Mouse (Mus musculus) liver, embryonic 14.5 days (tissue): ENCODE measurements around the gene Eps8. TPM values are rescaled to one million over a fixed set of nuclear protein-coding genes. Genes with fewer than 3 reads are reported as not detected.
"Not testable (repeated sequence)": the region's sequence is repeated elsewhere in the genome, so short reads cannot be mapped to it uniquely, and the experiment has no call there.

ENCODE experiments used
- ATAC-seq: fragments of 200-750 bp; cut with Nextera tagmentation; 2 replicates; pipeline ENCODE4 v1.8.0; 2017; ENCODE audit warnings: moderate number of reproducible peaks, mild to moderate bottlenecking, moderate library complexity; ENCODE audit not compliant: insufficient read depth
- DNase-seq, 3 experiments: peaks; one replicate each; pipeline ENCODE4 v3.0.0-alpha.2; 2012 to 2013; ENCODE audit warnings: low read depth in 3 of 3, low spot score in 3 of 3
- H3K27ac ChIP-seq: fragments of 300-500 bp; sonication (generic); 2 replicates; pipeline ENCODE4 v1.5.1; 2014; ENCODE audit warnings: moderate library complexity, mild to moderate bottlenecking, control low read depth, inconsistent platforms
- H3K27me3 ChIP-seq: fragments of 300-500 bp; sonication (generic); 2 replicates; pipeline ENCODE4 v1.6.1; 2014; ENCODE audit warnings: mild to moderate bottlenecking, low read length, moderate library complexity; ENCODE audit not compliant: control insufficient read depth, insufficient read depth
- H3K36me3 ChIP-seq: fragments of 300-500 bp; sonication (generic); replicated peaks from 2 replicates; pipeline ENCODE4 v1.6.1; 2014; ENCODE audit warnings: low read depth; ENCODE audit not compliant: control insufficient read depth, insufficient read depth
- H3K4me1 ChIP-seq, 2 experiments: fragments of 200-500 bp in 1 of 2; fragments of 300-500 bp in 1 of 2; sonication (generic) in 1 of 2; replicated peaks; 2 replicates each; pipeline ENCODE4 v1.6.1; 2012 to 2014; ENCODE audit warnings: antibody characterized with exemption in 1 of 2, inconsistent platforms in 1 of 2, low read length in 1 of 2; ENCODE audit not compliant: control insufficient read depth in 2 of 2, insufficient read depth in 2 of 2
- H3K4me2 ChIP-seq: fragments of 300-500 bp; sonication (generic); 2 replicates; pipeline ENCODE4 v1.6.1; 2014; ENCODE audit warnings: low read depth, mild to moderate bottlenecking, control low read depth, moderate library complexity
- H3K4me3 ChIP-seq, 2 experiments: fragments of 200-500 bp in 1 of 2; fragments of 300-500 bp in 1 of 2; sonication (generic) in 1 of 2; 2 replicates each; pipeline ENCODE4 v1.5.1; 2012 to 2014; ENCODE audit warnings: low read depth in 2 of 2, low read length in 2 of 2, mild to moderate bottlenecking in 2 of 2, control low read depth in 1 of 2, inconsistent platforms in 1 of 2, moderate library complexity in 1 of 2; ENCODE audit not compliant: insufficient read depth in 1 of 2
- H3K9ac ChIP-seq: fragments of 300-500 bp; sonication (generic); replicated peaks from 2 replicates; pipeline ENCODE4 v1.6.1; 2014; ENCODE audit warnings: mild to moderate bottlenecking, control low read depth, moderate library complexity
- H3K9me3 ChIP-seq: fragments of 300-500 bp; sonication (generic); 2 replicates; pipeline ENCODE4 v1.6.1; 2016; ENCODE audit warnings: low read length, mixed read lengths; ENCODE audit not compliant: control insufficient read depth
- CTCF ChIP-seq: IDR thresholded peaks from 2 replicates; pipeline ENCODE4 v1.5.1; 2016; ENCODE audit warnings: antibody characterized with exemption, low read depth, control low read depth
- EP300 ChIP-seq: IDR thresholded peaks from 2 replicates; pipeline ENCODE4 v1.6.1; 2016; ENCODE audit warnings: antibody characterized with exemption, low read depth
- WGBS: fragments of 180-500 bp; shearing (Covaris S2); extraction: QIAGEN DNeasy Blood & Tissue Kit; methylation state at CpG from one replicate; pipeline ENCODE4 v1.1.7; 2014; ENCODE audit not compliant: insufficient replicate concordance; 5-methylcytosine and 5-hydroxymethylcytosine counted together
- polyA plus RNA-seq, 2 experiments: library from polyadenylated mRNA; depleted of rRNA in 1 of 2; stranded (reverse) in 1 of 2; unstranded in 1 of 2; fragments of >200 nt; fragmentation: Nextera tagmentation in 1 of 2; extraction: Ambion mirVana in 1 of 2; gene quantifications; 2 replicates each; pipeline versions ENCODE4 v1.2.1 to v1.2.3; 2012 to 2014

Eps8 gene
- polyA plus RNA-seq, 2 experiments = 0.42 to 1.4 TPM

DNA sequence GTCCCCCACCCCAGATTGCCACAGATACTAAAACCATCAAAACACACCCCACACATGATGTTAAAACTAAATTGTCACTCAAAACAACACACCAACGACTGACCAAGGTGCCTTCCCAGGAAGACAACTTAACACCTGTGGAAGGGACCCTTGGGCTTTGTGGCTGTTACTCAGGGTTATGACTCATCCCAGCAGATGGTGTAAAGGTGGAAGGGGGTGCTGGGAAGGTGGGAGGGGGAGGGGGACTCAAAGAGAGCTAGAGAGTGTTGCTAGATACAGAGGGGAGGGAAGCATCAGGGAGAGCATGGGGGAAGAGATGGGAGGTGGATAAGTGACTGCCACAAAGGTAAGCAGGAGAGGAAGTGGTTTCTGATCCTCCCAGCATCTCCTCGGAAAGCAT lies 163.0 kb downstream of the Eps8 start:
- Histone ChIP-seq H3K9ac (no peak overlapping the region), H3K4me3 (no peak overlapping the region), H3K9me3 (no peaks in the 10 kb centered on the region), H3K4me1 (no peaks in the 10 kb centered on the region), H3K27ac (no peak overlapping the region), H3K4me2 (no peak overlapping the region), H3K36me3 (no peaks in the 10 kb centered on the region), H3K27me3 (no peaks in the 10 kb centered on the region)
- no peak for TF ChIP-seq EP300
- TF ChIP-seq CTCF = no peak
- ATAC-seq (no peak), DNase-seq (no peak)
- 26% methylated on average over 2 of the region's 2 CpGs for WGBS

DNA sequence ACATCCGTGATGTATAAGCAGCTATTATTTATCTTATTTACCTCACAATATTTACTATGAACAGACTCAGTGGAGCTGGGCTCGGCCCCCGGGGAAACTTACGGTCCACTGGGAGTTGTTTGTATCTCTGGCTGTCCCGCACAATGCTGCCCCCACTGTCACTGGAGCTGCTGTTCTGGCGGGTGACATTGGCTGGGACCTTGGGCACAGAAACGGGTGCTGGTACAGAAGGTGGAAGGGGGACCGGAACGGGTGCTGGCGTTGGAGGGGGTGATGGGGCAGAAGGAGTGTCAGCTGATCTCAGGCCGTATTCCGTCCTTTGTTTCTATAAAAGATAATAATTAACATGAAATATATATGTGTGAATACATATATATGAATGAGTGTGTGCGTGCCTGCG lies 164.6 kb downstream of the Eps8 start:
- no peak overlapping the region for H3K4me2 ChIP-seq
- ATAC-seq (no peak), DNase-seq (no peak)
- H3K9me3 ChIP-seq = no peaks in the 10 kb centered on the region
- H3K9ac ChIP-seq = no peak overlapping the region
- H3K4me3 ChIP-seq = no peak overlapping the region
- no peaks in the 10 kb centered on the region for H3K4me1 ChIP-seq
- 78% methylated on average over 14 of the region's 14 CpGs for WGBS
- H3K27me3 ChIP-seq = no peaks in the 10 kb centered on the region
- no peak overlapping the region for H3K27ac ChIP-seq
- TF ChIP-seq EP300 = no peak
- TF ChIP-seq CTCF = no peak
- H3K36me3 ChIP-seq = no peaks in the 10 kb centered on the region

DNA sequence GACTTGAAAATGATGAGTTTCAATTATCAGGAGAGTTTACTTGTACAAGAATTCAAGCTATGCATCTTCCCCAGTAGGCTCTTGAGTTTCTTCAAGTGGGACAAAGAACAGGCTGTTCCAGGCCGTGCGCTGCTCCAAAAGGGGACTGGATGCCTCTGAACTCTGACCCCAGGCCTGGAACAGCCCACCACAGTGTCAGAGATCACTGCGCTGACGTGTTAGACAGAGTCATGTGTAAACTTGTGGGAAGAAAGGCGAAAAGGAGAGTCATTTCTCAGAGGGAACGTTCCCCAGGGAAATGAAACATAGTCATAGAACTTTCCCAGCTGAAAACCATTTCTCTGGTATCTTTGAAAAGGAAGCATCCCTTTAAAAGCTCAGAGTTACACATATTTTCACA lies 167.2 kb downstream of the Eps8 start:
- no peak overlapping the region for H3K9ac ChIP-seq
- H3K4me2 ChIP-seq = no peak overlapping the region
- 66% methylated on average over 6 of the region's 6 CpGs for WGBS
- ATAC-seq = no peak
- no peak overlapping the region for H3K27ac ChIP-seq
- H3K4me3 ChIP-seq = no peak overlapping the region
- H3K36me3 ChIP-seq = no peaks in the 10 kb centered on the region
- no peak for DNase-seq
- H3K9me3 ChIP-seq = no peaks in the 10 kb centered on the region
- no peak for TF ChIP-seq CTCF
- H3K27me3 ChIP-seq = no peaks in the 10 kb centered on the region
- no peaks in the 10 kb centered on the region for H3K4me1 ChIP-seq

DNA sequence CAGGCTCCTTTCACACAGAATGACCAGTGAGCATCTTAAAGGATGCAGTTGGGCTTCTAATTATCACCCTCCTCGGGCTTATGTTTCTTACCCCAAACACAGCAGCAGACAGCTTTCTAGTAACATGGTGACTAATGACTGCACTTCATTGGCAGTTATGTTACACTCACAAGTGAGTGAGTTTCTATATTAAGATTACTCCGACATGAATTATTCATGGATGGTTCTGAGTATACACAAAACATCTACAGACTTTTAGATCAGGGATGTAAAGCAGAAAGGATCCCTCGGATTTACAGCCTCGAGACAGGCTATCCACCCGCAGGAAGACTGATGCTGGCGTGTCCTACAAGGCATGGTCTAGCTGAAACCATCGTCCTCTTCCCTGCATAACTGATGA lies 171.8 kb downstream of the Eps8 start:
- DNase-seq (no peak), ATAC-seq (no peak)
- Histone ChIP-seq H3K27me3 (no peaks in the 10 kb centered on the region), H3K4me1 (no peaks in the 10 kb centered on the region), H3K27ac (no peak overlapping the region), H3K4me3 (no peak overlapping the region), H3K36me3 (no peaks in the 10 kb centered on the region), H3K9ac (no peak overlapping the region), H3K9me3 (no peaks in the 10 kb centered on the region), H3K4me2 (no peak overlapping the region)
- TF ChIP-seq CTCF (no peak), EP300 (no peak)
- 72% methylated on average over 7 of the region's 7 CpGs for WGBS

DNA sequence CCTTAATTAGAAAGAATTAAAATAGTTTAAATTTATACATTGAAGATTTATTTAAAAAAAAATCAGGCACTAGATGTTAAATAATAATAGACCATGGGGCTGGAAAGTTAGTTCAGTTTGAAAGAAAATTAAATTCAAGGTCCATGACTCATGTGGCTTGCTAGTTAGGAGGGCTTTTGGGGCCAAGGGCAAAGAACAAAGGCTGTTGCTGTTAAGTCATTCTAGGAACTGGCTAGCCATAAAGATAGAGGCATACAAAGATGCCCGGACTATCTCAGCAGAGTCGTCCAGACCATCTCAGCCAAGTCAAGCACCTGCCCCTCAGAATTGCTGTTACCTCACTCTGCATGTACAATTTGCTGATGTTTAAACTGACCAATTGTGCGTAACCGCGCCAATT lies 179.0 kb downstream of the Eps8 start:
- not testable (repeated sequence) for H3K4me3 ChIP-seq, H3K9ac ChIP-seq, H3K36me3 ChIP-seq, H3K27ac ChIP-seq, H3K4me2 ChIP-seq, H3K9me3 ChIP-seq, DNase-seq, H3K27me3 ChIP-seq, H3K4me1 ChIP-seq, ATAC-seq
- 78% methylated on average over 5 of the region's 5 CpGs for WGBS

DNA sequence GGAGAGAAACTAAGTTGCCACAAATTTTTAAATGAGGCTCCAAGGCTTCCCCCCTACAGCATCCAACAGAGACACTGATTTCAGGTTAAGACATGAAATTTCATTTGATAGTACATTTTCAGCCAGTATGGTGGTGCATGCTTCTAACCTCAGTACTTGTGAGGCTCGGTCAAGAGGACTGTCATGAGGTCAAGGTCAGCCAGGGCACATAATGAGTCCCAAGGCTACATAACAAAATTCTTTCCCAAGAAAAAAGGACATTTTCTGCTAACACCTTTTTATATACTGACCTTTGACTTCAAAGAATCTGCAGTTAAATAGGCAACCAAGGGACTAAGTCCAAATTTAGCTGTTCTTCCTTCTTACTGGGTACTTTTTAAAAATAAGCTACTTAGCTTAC lies 181.2 kb downstream of the Eps8 start:
- H3K9me3 ChIP-seq = no peaks in the 10 kb centered on the region
- WGBS = 44% methylated on average over 1 of the region's 1 CpGs
- no peak for ATAC-seq

More for the DNA sequence above, 181.2 kb downstream of the Eps8 start:
- no peak overlapping the region for H3K9ac ChIP-seq
- H3K4me3 ChIP-seq = no peak overlapping the region
- no peak for DNase-seq
- TF ChIP-seq CTCF = no peak
- TF ChIP-seq EP300 = no peak
- H3K36me3 ChIP-seq = no peaks in the 10 kb centered on the region
- no peaks in the 10 kb centered on the region for H3K27me3 ChIP-seq
- H3K27ac ChIP-seq = no peak overlapping the region
- H3K4me1 ChIP-seq = no peaks in the 10 kb centered on the region
- no peak overlapping the region for H3K4me2 ChIP-seq
